ENCODE assay signal across 21 mouse cellular contexts in genomic region chr9:9769659-9770058, GRCm38 (mm10).
DNase-seq lines count a peak whose midpoint lies in the region; ATAC-seq lines count a peak whose summit lies in the region.
"Had no signal": no experiment of that assay in that cellular context is flagged by ENCODE, and none has a peak within 500 bp of the region (broad histone marks: within the 10 kb centered on the region; RNA-seq: fewer than 3 reads in every experiment).

No protein-coding gene starts in this region.

- H3K4me2 ChIP-seq in forebrain, embryonic 14.5 days (ENCODE audit: low read length): no peak overlapping the region
- no peak overlapping the region for H3K4me2 ChIP-seq in forebrain, embryonic 12.5 days
- H3K4me2 ChIP-seq in neural tube, embryonic 11.5 days (ENCODE audit: low read depth): no peak overlapping the region
- H3K4me2 ChIP-seq in forebrain, embryonic 16.5 days (ENCODE audit: low read length): no peak overlapping the region
- H3K4me2 ChIP-seq in heart, embryonic 12.5 days: no peak overlapping the region
- H3K4me2 ChIP-seq: embryonic facial prominence, embryonic 15.5 days; heart, embryonic 15.5 days; hindbrain, embryonic 14.5 days; intestine, embryonic 15.5 days had no signal

- H3K4me1 ChIP-seq in forebrain, embryonic 14.5 days (ENCODE audit: control insufficient read depth, insufficient read depth, low read length): no peaks in the 10 kb centered on the region
- no peaks in the 10 kb centered on the region for H3K4me1 ChIP-seq in forebrain, embryonic 12.5 days
- no peaks in the 10 kb centered on the region for H3K4me1 ChIP-seq in neural tube, embryonic 11.5 days (ENCODE audit: control insufficient read depth, insufficient read depth, low read length)
- H3K4me1 ChIP-seq in forebrain, embryonic 16.5 days (replicated peaks; ENCODE audit: control insufficient read depth, insufficient read depth, low read length): no peaks in the 10 kb centered on the region
- no peaks in the 10 kb centered on the region for H3K4me1 ChIP-seq in heart, embryonic 12.5 days (replicated peaks)
- H3K4me1 ChIP-seq: embryonic facial prominence, embryonic 15.5 days; heart, embryonic 10.5 days; heart, embryonic 15.5 days; hindbrain, embryonic 10.5 days; intestine, embryonic 15.5 days had no signal

- peak; percentile 69 for DNase-seq in forebrain, embryonic 14.5 days (ENCODE audit: low spot score)
- DNase-seq in neural tube, embryonic 11.5 days (ENCODE audit: low spot score): no peak
- no peak for DNase-seq in neural tube, embryonic 10.5 days (ENCODE audit: extremely low spot score, low spot score)
- DNase-seq in urinary bladder, adult 2 months (ENCODE audit: low spot score): no peak
- DNase-seq: adrenal gland, postnatal 10 days; cerebellum, adult 8-10 months; cerebellum, postnatal 14 days; embryo, embryonic 11 days; gastrocnemius, postnatal 10 days; heart, adult 18-20 months; heart, postnatal 14 days had no signal

- no peak overlapping the region for H3K9ac ChIP-seq in forebrain, embryonic 14.5 days (ENCODE audit: low read length)
- no peak overlapping the region for H3K9ac ChIP-seq in forebrain, embryonic 12.5 days
- H3K9ac ChIP-seq in neural tube, embryonic 11.5 days (ENCODE audit: low read length): no peak overlapping the region
- no peak overlapping the region for H3K9ac ChIP-seq in forebrain, embryonic 16.5 days (replicated peaks; ENCODE audit: low read depth, low read length)
- no peak overlapping the region for H3K9ac ChIP-seq in heart, embryonic 12.5 days
- H3K9ac ChIP-seq: embryonic facial prominence, embryonic 15.5 days; heart, embryonic 15.5 days; hindbrain, embryonic 14.5 days; intestine, embryonic 15.5 days had no signal

- ATAC-seq in forebrain, embryonic 14.5 days: peak; percentile 76; the same call in 1 of the 2 replicates
- no peak for ATAC-seq in forebrain, embryonic 12.5 days (ENCODE audit: low FRiP score)
- peak; percentile 18; the same call in 1 of the 2 replicates for ATAC-seq in neural tube, embryonic 11.5 days (ENCODE audit: insufficient read depth, low FRiP score, low TSS enrichment)
- peak; percentile 89 for ATAC-seq in forebrain, embryonic 16.5 days
- ATAC-seq in heart, embryonic 12.5 days (ENCODE audit: insufficient number of reproducible peaks, low FRiP score): no peak
- ATAC-seq: intestine, embryonic 15.5 days had no signal

- no peaks in the 10 kb centered on the region for H3K9me3 ChIP-seq in forebrain, embryonic 14.5 days (replicated peaks; ENCODE audit: control insufficient read depth, low read length)
- no peaks in the 10 kb centered on the region for H3K9me3 ChIP-seq in forebrain, embryonic 12.5 days
- no peaks in the 10 kb centered on the region for H3K9me3 ChIP-seq in neural tube, embryonic 11.5 days (ENCODE audit: control insufficient read depth, low read length)
- no peaks in the 10 kb centered on the region for H3K9me3 ChIP-seq in forebrain, embryonic 16.5 days (ENCODE audit: control insufficient read depth, low read length)
- no peaks in the 10 kb centered on the region for H3K9me3 ChIP-seq in heart, embryonic 12.5 days (replicated peaks)
- H3K9me3 ChIP-seq: embryonic facial prominence, embryonic 15.5 days; heart, embryonic 10.5 days; heart, embryonic 15.5 days; hindbrain, embryonic 10.5 days; intestine, embryonic 15.5 days had no signal

- H3K4me3 ChIP-seq in forebrain, embryonic 14.5 days (ENCODE audit: low read depth, low read length): no peak overlapping the region
- no peak overlapping the region for H3K4me3 ChIP-seq in forebrain, embryonic 12.5 days (replicated peaks)
- H3K4me3 ChIP-seq in neural tube, embryonic 11.5 days (ENCODE audit: low read depth, low read length): no peak overlapping the region
- H3K4me3 ChIP-seq in forebrain, embryonic 16.5 days (replicated peaks; ENCODE audit: low read length): no peak overlapping the region
- no peak overlapping the region for H3K4me3 ChIP-seq in heart, embryonic 12.5 days
- H3K4me3 ChIP-seq: embryonic facial prominence, embryonic 15.5 days; erythroblast, embryonic 14.5 days; heart, embryonic 10.5 days; heart, embryonic 15.5 days; hindbrain, embryonic 10.5 days; intestine, embryonic 15.5 days had no signal

- no peak overlapping the region for H3K27ac ChIP-seq in forebrain, embryonic 14.5 days (ENCODE audit: low read depth, low read length)
- H3K27ac ChIP-seq in forebrain, embryonic 12.5 days: no peak overlapping the region
- H3K27ac ChIP-seq in neural tube, embryonic 11.5 days (ENCODE audit: low read depth, low read length): no peak overlapping the region
- no peak overlapping the region for H3K27ac ChIP-seq in forebrain, embryonic 16.5 days (ENCODE audit: low read length)
- H3K27ac ChIP-seq in heart, embryonic 12.5 days (ENCODE audit: poor library complexity, severe bottlenecking): no peak overlapping the region
- H3K27ac ChIP-seq: embryonic facial prominence, embryonic 15.5 days; heart, embryonic 10.5 days; heart, embryonic 15.5 days; hindbrain, embryonic 10.5 days; hindbrain, embryonic 14.5 days; intestine, embryonic 15.5 days had no signal

- H3K36me3 ChIP-seq in forebrain, embryonic 14.5 days (ENCODE audit: control insufficient read depth, insufficient read depth, low read length): no peaks in the 10 kb centered on the region
- H3K36me3 ChIP-seq in forebrain, embryonic 12.5 days (replicated peaks): no peaks in the 10 kb centered on the region
- H3K36me3 ChIP-seq in neural tube, embryonic 11.5 days (ENCODE audit: control insufficient read depth, insufficient read depth, low read length): no peaks in the 10 kb centered on the region
- H3K36me3 ChIP-seq in forebrain, embryonic 16.5 days (ENCODE audit: control insufficient read depth, insufficient read depth): no peaks in the 10 kb centered on the region
- no peaks in the 10 kb centered on the region for H3K36me3 ChIP-seq in heart, embryonic 12.5 days
- H3K36me3 ChIP-seq: embryonic facial prominence, embryonic 15.5 days; heart, embryonic 10.5 days; heart, embryonic 15.5 days; hindbrain, embryonic 10.5 days; intestine, embryonic 15.5 days had no signal

- no peaks in the 10 kb centered on the region for H3K27me3 ChIP-seq in forebrain, embryonic 14.5 days (replicated peaks; ENCODE audit: control insufficient read depth, insufficient read depth, low read length)
- H3K27me3 ChIP-seq in forebrain, embryonic 12.5 days: no peaks in the 10 kb centered on the region
- no peaks in the 10 kb centered on the region for H3K27me3 ChIP-seq in neural tube, embryonic 11.5 days (ENCODE audit: control insufficient read depth, insufficient read depth, low read length)
- no peaks in the 10 kb centered on the region for H3K27me3 ChIP-seq in forebrain, embryonic 16.5 days (replicated peaks; ENCODE audit: control insufficient read depth, insufficient read depth, low read length)
- H3K27me3 ChIP-seq in heart, embryonic 12.5 days (replicated peaks): no peaks in the 10 kb centered on the region
- H3K27me3 ChIP-seq: embryonic facial prominence, embryonic 15.5 days; heart, embryonic 15.5 days; intestine, embryonic 15.5 days had no signal

Comparison
In these comparisons a context has a peak if more than half of its experiments do, and no peak if none do; other contexts are left out.
1. ATAC-seq: peak in forebrain, embryonic 14.5 days (single experiment), neural tube, embryonic 11.5 days (single experiment) and forebrain, embryonic 16.5 days (single experiment); none in forebrain, embryonic 12.5 days (single experiment) and heart, embryonic 12.5 days (single experiment).